Mouse (Mus musculus): ENCODE results near the gene Slc44a3. TPM values are rescaled to one million over a fixed set of nuclear protein-coding genes. Genes with fewer than 3 reads are reported as not detected.

The Slc44a3 gene
- polyA plus RNA-seq, 1 experiment from 2014 or later: 0.77 TPM

GRCm38 (mm10) chr3:121443861-121444271 lies 88.3 kb downstream of the Slc44a3 start:
- H3K9ac ChIP-seq: no peak overlapping the region
- H3K4me3 ChIP-seq: no peak overlapping the region
- H3K4me1 ChIP-seq (replicated peaks): peaks cover 55% of the 10 kb centered on the region
- H3K27ac ChIP-seq (replicated peaks): 0 out of 2 replicates have a peak overlapping the region, but pooled peaks have one; percentile 1
- no peaks in the 10 kb centered on the region for H3K9me3 ChIP-seq
- H3K36me3 ChIP-seq: peaks cover 34% of the 10 kb centered on the region
- no peak for ATAC-seq (ENCODE audit: low read depth)
- no peaks in the 10 kb centered on the region for H3K27me3 ChIP-seq
- no peak overlapping the region for H3K4me2 ChIP-seq
- WGBS: 85% methylated on average over 4 of the region's 4 CpGs

GRCm38 (mm10) chr3:121442288-121442687 lies 89.9 kb downstream of the Slc44a3 start:
- Histone ChIP-seq H3K4me1 (replicated peaks) (peaks cover 55% of the 10 kb centered on the region), H3K36me3 (peaks cover 34% of the 10 kb centered on the region), H3K9me3 (no peaks in the 10 kb centered on the region), H3K4me3 (no peak overlapping the region), H3K27ac (replicated peaks) (no peak overlapping the region), H3K27me3 (no peaks in the 10 kb centered on the region), H3K4me2 (no peak overlapping the region), H3K9ac (no peak overlapping the region)
- ATAC-seq (ENCODE audit: low read depth): no peak
- WGBS: 94% methylated on average over 5 of the region's 5 CpGs

- H3K36me3 ChIP-seq: peaks cover 34% of the 10 kb centered on the region
- WGBS: 95% methylated on average over 12 of the region's 12 CpGs
- H3K4me2 ChIP-seq: no peak overlapping the region
Measured at GRCm38 (mm10) chr3:121441504-121441903, 90.7 kb downstream of the Slc44a3 start.

GRCm38 (mm10) chr3:121439623-121440161 lies 92.5 kb downstream of the Slc44a3 start:
- WGBS: 77% methylated on average over 11 of the region's 11 CpGs
- no peaks in the 10 kb centered on the region for H3K27me3 ChIP-seq
- H3K4me1 ChIP-seq (replicated peaks): peaks cover 75% of the 10 kb centered on the region
- peaks cover 28% of the 10 kb centered on the region for H3K36me3 ChIP-seq
- no peak overlapping the region for H3K9ac ChIP-seq
- no peak overlapping the region for H3K4me3 ChIP-seq
- peak overlapping the region; percentile 38; the same call in 1 of the 2 replicates for H3K27ac ChIP-seq (replicated peaks)
- no peak overlapping the region for H3K4me2 ChIP-seq
- no peaks in the 10 kb centered on the region for H3K9me3 ChIP-seq
- ATAC-seq (ENCODE audit: low read depth): no peak

More at GRCm38 (mm10) chr3:121441504-121441903, 90.7 kb downstream of the Slc44a3 start:
- no peak for ATAC-seq (ENCODE audit: low read depth)
- H3K4me3 ChIP-seq: no peak overlapping the region
- no peak overlapping the region for H3K9ac ChIP-seq
- H3K27ac ChIP-seq (replicated peaks): no peak overlapping the region
- peaks cover 63% of the 10 kb centered on the region for H3K4me1 ChIP-seq (replicated peaks)
- H3K27me3 ChIP-seq: no peaks in the 10 kb centered on the region
- H3K9me3 ChIP-seq: no peaks in the 10 kb centered on the region

GRCm38 (mm10) chr3:121437996-121438395 lies 94.2 kb downstream of the Slc44a3 start:
- H3K36me3 ChIP-seq: peaks cover 16% of the 10 kb centered on the region
- H3K27me3 ChIP-seq: no peaks in the 10 kb centered on the region
- ATAC-seq (ENCODE audit: low read depth): no peak
- no peaks in the 10 kb centered on the region for H3K9me3 ChIP-seq
- 81% methylated on average over 7 of the region's 7 CpGs for WGBS
- H3K9ac ChIP-seq: no peak overlapping the region
- H3K4me1 ChIP-seq (replicated peaks): peaks cover 81% of the 10 kb centered on the region
- no peak overlapping the region for H3K4me2 ChIP-seq
- H3K27ac ChIP-seq (replicated peaks): 0 out of 2 replicates have a peak overlapping the region, but pooled peaks have one; percentile 34
- no peak overlapping the region for H3K4me3 ChIP-seq

GRCm38 (mm10) chr3:121437070-121437469 lies 95.1 kb downstream of the Slc44a3 start:
- Histone ChIP-seq H3K4me1 (replicated peaks) (peaks cover 83% of the 10 kb centered on the region), H3K27ac (replicated peaks) (0 out of 2 replicates have a peak overlapping the region, but pooled peaks have one; percentile 9), H3K36me3 (peaks cover 11% of the 10 kb centered on the region), H3K9me3 (no peaks in the 10 kb centered on the region), H3K4me3 (no peak overlapping the region), H3K4me2 (no peak overlapping the region), H3K27me3 (no peaks in the 10 kb centered on the region), H3K9ac (no peak overlapping the region)
- WGBS: 88% methylated on average over 7 of the region's 7 CpGs
- no peak for ATAC-seq (ENCODE audit: low read depth)

GRCm38 (mm10) chr3:121435296-121435695 lies 96.9 kb downstream of the Slc44a3 start:
- Histone ChIP-seq H3K27me3 (no peaks in the 10 kb centered on the region), H3K4me3 (no peak overlapping the region), H3K36me3 (no peaks in the 10 kb centered on the region), H3K4me2 (peak overlapping the region; percentile 25), H3K9me3 (no peaks in the 10 kb centered on the region), H3K4me1 (replicated peaks) (peaks cover 94% of the 10 kb centered on the region), H3K9ac (no peak overlapping the region), H3K27ac (replicated peaks) (peak overlapping the region; percentile 71)
- 55% methylated on average over 5 of the region's 5 CpGs for WGBS
- peak; percentile 38; the same call in 1 of the 2 replicates for ATAC-seq (ENCODE audit: low read depth)

- H3K4me2 ChIP-seq: peak overlapping the region; percentile 25
- WGBS: 47% methylated on average over 8 of the region's 8 CpGs
- H3K27ac ChIP-seq (replicated peaks): peak overlapping the region; percentile 71
- 0 out of 2 replicates have a peak overlapping the region, but pooled peaks have one; percentile 41 for H3K9ac ChIP-seq
- H3K4me1 ChIP-seq (replicated peaks): peaks cover 94% of the 10 kb centered on the region
- no peaks in the 10 kb centered on the region for H3K27me3 ChIP-seq
- no peak overlapping the region for H3K4me3 ChIP-seq
- H3K9me3 ChIP-seq: no peaks in the 10 kb centered on the region
- H3K36me3 ChIP-seq: no peaks in the 10 kb centered on the region
- ATAC-seq (ENCODE audit: low read depth): no peak
Measured at GRCm38 (mm10) chr3:121433968-121434533, 98.2 kb downstream of the Slc44a3 start.

- H3K4me3 ChIP-seq: no peak overlapping the region
- H3K36me3 ChIP-seq: no peaks in the 10 kb centered on the region
- no peak for ATAC-seq (ENCODE audit: low read depth)
- H3K27me3 ChIP-seq: no peaks in the 10 kb centered on the region
- H3K4me1 ChIP-seq (replicated peaks): peaks cover 94% of the 10 kb centered on the region
- WGBS: 87% methylated on average over 6 of the region's 6 CpGs
- 0 out of 2 replicates have a peak overlapping the region, but pooled peaks have one; percentile 25 for H3K4me2 ChIP-seq
- H3K27ac ChIP-seq (replicated peaks): peak overlapping the region; percentile 71
- no peaks in the 10 kb centered on the region for H3K9me3 ChIP-seq
- H3K9ac ChIP-seq: no peak overlapping the region
Measured at GRCm38 (mm10) chr3:121433359-121433758, 98.8 kb downstream of the Slc44a3 start.

GRCm38 (mm10) chr3:121430289-121430936 lies 101.8 kb downstream of the Slc44a3 start:
- Histone ChIP-seq H3K36me3 (no peaks in the 10 kb centered on the region), H3K27me3 (no peaks in the 10 kb centered on the region), H3K9me3 (no peaks in the 10 kb centered on the region), H3K9ac (peak overlapping the region; percentile 22; the same call in 1 of the 2 replicates), H3K4me2 (peak overlapping the region; percentile 79), H3K4me1 (replicated peaks) (peaks cover 78% of the 10 kb centered on the region), H3K4me3 (0 out of 2 replicates have a peak overlapping the region, but pooled peaks have one; percentile 93), H3K27ac (replicated peaks) (peak overlapping the region; percentile 25; the same call in 1 of the 2 replicates)
- WGBS: 21% methylated on average over 7 of the region's 7 CpGs
- no peak for ATAC-seq (ENCODE audit: low read depth)

- H3K9ac ChIP-seq: peak overlapping the region; percentile 97
- peaks cover 71% of the 10 kb centered on the region for H3K4me1 ChIP-seq (replicated peaks)
- no peaks in the 10 kb centered on the region for H3K9me3 ChIP-seq
- peak overlapping the region; percentile 79 for H3K4me2 ChIP-seq
- 26% methylated on average over 3 of the region's 3 CpGs for WGBS
- no peaks in the 10 kb centered on the region for H3K27me3 ChIP-seq
- no peaks in the 10 kb centered on the region for H3K36me3 ChIP-seq
- H3K27ac ChIP-seq (replicated peaks): 0 out of 2 replicates have a peak overlapping the region, but pooled peaks have one; percentile 25
- ATAC-seq (ENCODE audit: low read depth): no peak
- peak overlapping the region; percentile 93 for H3K4me3 ChIP-seq
Measured at GRCm38 (mm10) chr3:121429469-121429868, 102.7 kb downstream of the Slc44a3 start.

- WGBS: 52% methylated on average over 11 of the region's 11 CpGs
Measured at GRCm38 (mm10) chr3:121428696-121429259, 103.4 kb downstream of the Slc44a3 start.

More at GRCm38 (mm10) chr3:121428696-121429259, 103.4 kb downstream of the Slc44a3 start:
- H3K4me2 ChIP-seq: peak overlapping the region; percentile 79
- H3K9ac ChIP-seq: peak overlapping the region; percentile 97
- peak overlapping the region; percentile 99 for H3K27ac ChIP-seq (replicated peaks)
- ATAC-seq (ENCODE audit: low read depth): no peak
- peak overlapping the region; percentile 93 for H3K4me3 ChIP-seq
- peaks cover 65% of the 10 kb centered on the region for H3K4me1 ChIP-seq (replicated peaks)
- no peaks in the 10 kb centered on the region for H3K36me3 ChIP-seq
- H3K9me3 ChIP-seq: no peaks in the 10 kb centered on the region
- H3K27me3 ChIP-seq: no peaks in the 10 kb centered on the region
